In genomic region chr6:42264626-42265312, GRCm38 (mm10) we compare ENCODE assay signal across 7 mouse cellular contexts. TPM values are rescaled to one million over a fixed set of nuclear protein-coding genes. Genes with fewer than 3 reads are reported as not detected.
DNase-seq lines count a peak whose midpoint lies in the region; ATAC-seq and TF ChIP-seq lines count a peak whose summit lies in the region.

Gene Casp2, plus strand, starts transcription at chr6:42264985.

- intact Hi-C loops in left cerebral cortex, postnatal 4 days (cut with DNase I): loop anchor here (5.0 to 10.0 kb wide), 2 partner anchors 37 to 660 kb away; partner anchors contain the start of gene Ephb6

- H3K9ac ChIP-seq in intestine, postnatal 0 days (ENCODE audit: low read depth, low read length): peak within 1 kb of the TSS; percentile 73
- H3K9ac ChIP-seq in midbrain, embryonic 12.5 days (replicated peaks): peak within 1 kb of the TSS; percentile 84

- TF ChIP-seq CTCF in intestine, postnatal 0 days (IDR thresholded peaks at IDR 0.05; ENCODE audit: low read depth): peak; percentile 98
- peak; percentile 98 for TF ChIP-seq CTCF in small intestine, adult 2 months (IDR thresholded peaks at IDR 0.05; ENCODE audit: extremely low read depth, insufficient read length, insufficient replicate concordance, low read depth, low read length)

- TF ChIP-seq POLR2A in small intestine, adult 2 months (IDR thresholded peaks at IDR 0.05; ENCODE audit: low read depth, low read length): no peak; the same call in 1 of the 2 replicates

- ATAC-seq in intestine, postnatal 0 days: peak; percentile 96
- ATAC-seq in midbrain, embryonic 12.5 days (ENCODE audit: low FRiP score, low read depth): peak; percentile 99

- peak; percentile 99 for DNase-seq in adrenal gland, postnatal 10 days
- DNase-seq in embryonic facial prominence, embryonic 10.5 days (ENCODE audit: low spot score): peak; percentile 99
- no peak for DNase-seq in gonadal fat pad, adult 2 months (ENCODE audit: low read depth)
- DNase-seq in left cerebral cortex, postnatal 4 days: peak; percentile 99

- peak within 1 kb of the TSS; percentile 72 for H3K4me2 ChIP-seq in intestine, postnatal 0 days (replicated peaks; ENCODE audit: low read depth)
- peak within 1 kb of the TSS; percentile 83 for H3K4me2 ChIP-seq in midbrain, embryonic 12.5 days (replicated peaks)

- H3K4me3 ChIP-seq in embryonic facial prominence, embryonic 10.5 days: peak within 1 kb of the TSS; percentile 84
- H3K4me3 ChIP-seq in intestine, postnatal 0 days (ENCODE audit: low read depth, low read length): peak within 1 kb of the TSS; percentile 66
- H3K4me3 ChIP-seq in midbrain, embryonic 12.5 days: peak within 1 kb of the TSS; percentile 86
- H3K4me3 ChIP-seq in small intestine, adult 2 months (ENCODE audit: low read depth, low read length): peak within 1 kb of the TSS; percentile 97

- H3K4me1 ChIP-seq in embryonic facial prominence, embryonic 10.5 days: peaks cover 17% of the 10 kb centered on the region
- H3K4me1 ChIP-seq in intestine, postnatal 0 days (replicated peaks; ENCODE audit: control insufficient read depth, insufficient read depth, low read length): no peaks in the 10 kb centered on the region
- H3K4me1 ChIP-seq in midbrain, embryonic 12.5 days: peaks cover 11% of the 10 kb centered on the region
- H3K4me1 ChIP-seq in small intestine, adult 2 months (ENCODE audit: control insufficient read depth, insufficient read depth, insufficient read length, low read length): peaks cover 14% of the 10 kb centered on the region

- H3K9me3 ChIP-seq in embryonic facial prominence, embryonic 10.5 days: no peaks in the 10 kb centered on the region
- no peaks in the 10 kb centered on the region for H3K9me3 ChIP-seq in intestine, postnatal 0 days (ENCODE audit: control insufficient read depth)
- no peaks in the 10 kb centered on the region for H3K9me3 ChIP-seq in midbrain, embryonic 12.5 days

- peaks cover 30% of the 10 kb centered on the region for H3K36me3 ChIP-seq in embryonic facial prominence, embryonic 10.5 days (replicated peaks)
- peaks cover 21% of the 10 kb centered on the region for H3K36me3 ChIP-seq in intestine, postnatal 0 days (ENCODE audit: control insufficient read depth, insufficient read depth)
- H3K36me3 ChIP-seq in midbrain, embryonic 12.5 days: peaks cover 26% of the 10 kb centered on the region
- H3K36me3 ChIP-seq in small intestine, adult 2 months (ENCODE audit: control insufficient read depth, insufficient read depth, low read length): peaks cover 22% of the 10 kb centered on the region

- WGBS in embryonic facial prominence, embryonic 10.5 days: under 1% methylated on average over 51 of the region's 51 CpGs
- under 1% methylated on average over 48 of the region's 51 CpGs for WGBS in intestine, postnatal 0 days
- under 1% methylated on average over 45 of the region's 51 CpGs for WGBS in midbrain, embryonic 12.5 days
- WGBS in small intestine, adult 2 months: under 1% methylated on average over 50 of the region's 51 CpGs

- H3K27ac ChIP-seq in embryonic facial prominence, embryonic 10.5 days (replicated peaks): peak within 1 kb of the TSS; percentile 98
- H3K27ac ChIP-seq in intestine, postnatal 0 days (ENCODE audit: low read depth, low read length): peak within 1 kb of the TSS; percentile 92
- H3K27ac ChIP-seq in midbrain, embryonic 12.5 days (replicated peaks): peak within 1 kb of the TSS; percentile 90
- H3K27ac ChIP-seq in small intestine, adult 2 months (ENCODE audit: insufficient read depth, low read depth, low read length): peak within 1 kb of the TSS; percentile 91

- peaks cover 16% of the 10 kb centered on the region for H3K27me3 ChIP-seq in embryonic facial prominence, embryonic 10.5 days (replicated peaks; ENCODE audit: low read depth, poor library complexity, severe bottlenecking)
- no peaks in the 10 kb centered on the region for H3K27me3 ChIP-seq in intestine, postnatal 0 days (replicated peaks; ENCODE audit: control insufficient read depth, insufficient read depth, low read length)
- peaks cover 5% of the 10 kb centered on the region; the same call in 1 of the 2 replicates for H3K27me3 ChIP-seq in midbrain, embryonic 12.5 days
- no peaks in the 10 kb centered on the region for H3K27me3 ChIP-seq in small intestine, adult 2 months (ENCODE audit: control insufficient read depth, insufficient read depth, low read length)

RNA-seq across cellular contexts. Expression of gene Casp2, which starts in this region (rescaled TPM):
- total RNA-seq in adrenal gland, postnatal 10 days (2021): 10 to 100 TPM; 20.9 to 33.4 TPM
- 79.5 and 85.3 TPM in 2 replicates for polyA plus RNA-seq in embryonic facial prominence, embryonic 10.5 days (2016; fragmentation: Nextera tagmentation; extraction: Ambion mirVana)
- polyA plus RNA-seq in gonadal fat pad, adult 2 months (2012; rRNA removed): 26.0 and 28.7 TPM in 2 replicates
- polyA plus RNA-seq in intestine, postnatal 0 days (2015; fragmentation: Nextera tagmentation; extraction: Ambion mirVana): 13.0 and 13.4 TPM in 2 replicates
- total RNA-seq in left cerebral cortex, postnatal 4 days (2021): 10 to 100 TPM; 45.5 to 49.7 TPM
- 76.0 and 79.5 TPM in 2 replicates for polyA plus RNA-seq in midbrain, embryonic 12.5 days (2016; fragmentation: Nextera tagmentation; extraction: Ambion mirVana)
- 13.6 and 16.0 TPM in 2 replicates for polyA plus RNA-seq in small intestine, adult 2 months (2012; rRNA removed)
